Mouse (Mus musculus) embryonic facial prominence, embryonic 12.5 days (tissue): ENCODE measurements at regions not wholly inside any gene's neighbourhood (a gene's known extent, or its start where the extent isn't known, plus 50 kb on each side); places are given as distances from the start of the nearest gene placed in this dataset.
A peak's percentile ranks its signal among the peaks of the same experiment; 100 is the strongest.

ENCODE experiments used
- ATAC-seq: fragments of 200-750 bp; cut with Nextera tagmentation; 2 replicates; pipeline ENCODE4 v1.8.0; 2017; ENCODE audit not compliant: insufficient number of reproducible peaks, insufficient read depth, low FRiP score, low TSS enrichment
- H3K27ac ChIP-seq: fragments of 300-500 bp; sonication (generic); 2 replicates; pipeline ENCODE4 v1.5.1; 2016; ENCODE audit warnings: mild to moderate bottlenecking
- H3K27me3 ChIP-seq: fragments of 300-500 bp; sonication (generic); 2 replicates; pipeline ENCODE4 v1.6.1; 2016; ENCODE audit warnings: mild to moderate bottlenecking, moderate library complexity
- H3K36me3 ChIP-seq: fragments of 300-500 bp; sonication (generic); 2 replicates; pipeline ENCODE4 v1.6.1; 2016; ENCODE audit warnings: mild to moderate bottlenecking
- H3K4me1 ChIP-seq: fragments of 300-500 bp; sonication (generic); 2 replicates; pipeline ENCODE4 v1.6.1; 2016
- H3K4me2 ChIP-seq: fragments of 300-500 bp; sonication (generic); replicated peaks from 2 replicates; pipeline ENCODE4 v1.6.1; 2016; ENCODE audit warnings: mild to moderate bottlenecking, moderate library complexity
- H3K4me3 ChIP-seq: fragments of 300-500 bp; sonication (generic); 2 replicates; pipeline ENCODE4 v1.5.1; 2016; ENCODE audit warnings: mild to moderate bottlenecking
- H3K9ac ChIP-seq: fragments of 300-500 bp; sonication (generic); 2 replicates; pipeline ENCODE4 v1.6.1; 2016; ENCODE audit warnings: mild to moderate bottlenecking, moderate library complexity
- H3K9me3 ChIP-seq: fragments of 300-500 bp; sonication (generic); 2 replicates; pipeline ENCODE4 v1.6.1; 2016; ENCODE audit warnings: mild to moderate bottlenecking, moderate library complexity
- WGBS: fragments of 180-500 bp; shearing (Covaris S2); methylation state at CpG from one replicate; pipeline ENCODE4 v1.1.7; 2016; 5-methylcytosine and 5-hydroxymethylcytosine counted together

DNA sequence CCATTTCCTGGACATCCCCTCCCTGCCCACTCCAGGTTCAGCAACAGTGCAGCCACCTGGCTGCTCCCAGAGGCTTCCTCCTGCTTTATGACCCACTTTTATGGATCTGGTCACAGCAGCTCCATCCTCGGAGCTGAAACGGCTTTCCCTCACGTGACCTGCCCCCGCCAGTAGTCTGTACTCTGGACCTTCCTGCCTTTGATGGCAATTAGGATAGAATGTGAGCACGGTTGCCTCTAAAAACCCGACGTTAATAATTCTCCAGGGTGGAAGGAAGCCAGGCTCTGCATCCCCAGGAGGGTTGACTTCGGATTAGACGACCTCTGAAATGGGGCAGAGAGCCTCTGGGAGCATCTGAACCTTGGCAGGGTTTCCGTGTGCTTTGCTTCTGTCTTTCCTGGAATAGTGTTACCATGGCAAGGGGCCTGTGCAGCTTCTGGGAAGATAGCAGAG, 214.0 kb downstream of the Gadd45g start:
- H3K4me3 ChIP-seq, result no peak overlapping the region
- H3K27ac ChIP-seq, result no peak overlapping the region
- no peak for ATAC-seq
- 0 out of 2 replicates have a peak, but pooled peaks cover 2% of the 10 kb centered on the region for H3K4me1 ChIP-seq
- H3K9ac ChIP-seq, result no peak overlapping the region
- H3K27me3 ChIP-seq, result no peaks in the 10 kb centered on the region
- H3K9me3 ChIP-seq, result no peaks in the 10 kb centered on the region
- H3K4me2 ChIP-seq, result no peak overlapping the region
- WGBS, result 47% methylated on average over 10 of the region's 10 CpGs
- H3K36me3 ChIP-seq, result no peaks in the 10 kb centered on the region

DNA sequence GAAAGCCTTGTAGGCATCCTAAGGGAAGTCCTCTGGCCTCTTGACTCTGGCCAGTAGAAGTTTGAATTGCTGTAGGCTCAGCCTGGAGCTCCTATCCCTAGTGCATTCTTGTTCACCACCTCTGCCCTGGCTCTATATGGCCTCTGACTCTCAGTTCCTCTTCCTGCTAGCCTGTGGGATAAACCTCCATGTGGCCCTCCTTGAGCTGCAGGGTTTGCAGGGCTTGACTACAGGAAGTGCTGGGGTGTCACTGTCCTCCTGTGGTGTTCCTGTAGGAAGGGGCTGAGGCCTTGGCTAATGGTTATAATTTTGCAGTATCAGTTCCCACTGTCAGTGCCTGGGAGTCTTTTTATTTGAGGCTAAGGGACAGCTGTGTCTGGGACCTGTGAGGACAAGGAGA, 215.0 kb downstream of the Gadd45g start:
- no peak overlapping the region for H3K9ac ChIP-seq
- H3K9me3 ChIP-seq, result no peaks in the 10 kb centered on the region
- no peak overlapping the region for H3K4me3 ChIP-seq
- H3K4me2 ChIP-seq, result no peak overlapping the region
- H3K27ac ChIP-seq, result no peak overlapping the region
- no peaks in the 10 kb centered on the region for H3K27me3 ChIP-seq
- no peaks in the 10 kb centered on the region for H3K36me3 ChIP-seq
- 0 out of 2 replicates have a peak, but pooled peaks cover 9% of the 10 kb centered on the region for H3K4me1 ChIP-seq
- ATAC-seq, result no peak

DNA sequence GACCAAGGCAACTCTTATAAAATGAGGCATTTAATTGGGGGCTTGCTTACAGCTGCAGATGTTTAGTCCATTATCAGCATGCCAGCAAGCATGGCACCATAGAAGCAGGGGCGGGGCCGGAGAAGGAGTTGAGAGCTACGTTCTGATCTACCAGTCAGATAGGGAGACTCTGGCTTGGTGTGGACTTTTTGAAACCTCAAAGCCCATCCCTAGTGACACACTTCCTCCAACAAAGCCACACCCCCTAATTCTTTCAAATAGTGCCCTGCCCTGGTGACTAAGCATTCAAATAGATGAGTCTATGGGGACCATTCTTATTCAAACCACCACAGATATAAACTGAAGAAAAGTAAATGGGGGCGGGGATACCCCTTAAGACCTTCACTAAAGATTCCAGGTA, 215.4 kb downstream of the Gadd45g start:
- ATAC-seq, result no peak
- H3K36me3 ChIP-seq, result no peaks in the 10 kb centered on the region
- 0 out of 2 replicates have a peak, but pooled peaks cover 9% of the 10 kb centered on the region for H3K4me1 ChIP-seq
- H3K27me3 ChIP-seq, result no peaks in the 10 kb centered on the region
- no peaks in the 10 kb centered on the region for H3K9me3 ChIP-seq
- H3K27ac ChIP-seq, result no peak overlapping the region
- no peak overlapping the region for H3K4me2 ChIP-seq
- no peak overlapping the region for H3K9ac ChIP-seq
- WGBS, result 85% methylated on average over 4 of the region's 4 CpGs
- H3K4me3 ChIP-seq, result no peak overlapping the region

DNA sequence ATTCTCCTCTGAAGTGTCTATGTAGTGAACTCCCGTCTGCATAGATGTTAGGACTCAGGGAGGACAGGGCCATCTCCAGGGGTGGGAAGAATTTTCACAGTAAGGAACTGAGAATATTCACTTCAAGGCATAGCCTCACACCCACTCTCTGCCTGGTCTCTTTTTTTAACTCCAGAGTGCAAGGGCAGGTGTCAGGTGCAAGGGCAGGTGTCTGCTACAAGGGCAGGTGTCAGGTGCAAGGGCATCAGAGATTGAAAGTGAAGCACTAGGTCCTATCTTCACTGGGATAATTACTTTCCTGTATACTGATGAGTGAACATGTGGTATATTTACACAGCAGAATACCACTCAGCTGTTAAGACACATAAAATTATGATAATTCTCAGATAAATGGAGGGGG, 216.1 kb downstream of the Gadd45g start:
- no peaks in the 10 kb centered on the region for H3K36me3 ChIP-seq
- WGBS, result 93% methylated on average over 1 of the region's 1 CpGs
- no peaks in the 10 kb centered on the region for H3K9me3 ChIP-seq
- H3K27ac ChIP-seq, result no peak overlapping the region
- ATAC-seq, result no peak
- no peak overlapping the region for H3K9ac ChIP-seq
- H3K4me3 ChIP-seq, result no peak overlapping the region
- no peak overlapping the region for H3K4me2 ChIP-seq
- no peaks in the 10 kb centered on the region for H3K27me3 ChIP-seq
- H3K4me1 ChIP-seq, result 0 out of 2 replicates have a peak, but pooled peaks cover 9% of the 10 kb centered on the region

DNA sequence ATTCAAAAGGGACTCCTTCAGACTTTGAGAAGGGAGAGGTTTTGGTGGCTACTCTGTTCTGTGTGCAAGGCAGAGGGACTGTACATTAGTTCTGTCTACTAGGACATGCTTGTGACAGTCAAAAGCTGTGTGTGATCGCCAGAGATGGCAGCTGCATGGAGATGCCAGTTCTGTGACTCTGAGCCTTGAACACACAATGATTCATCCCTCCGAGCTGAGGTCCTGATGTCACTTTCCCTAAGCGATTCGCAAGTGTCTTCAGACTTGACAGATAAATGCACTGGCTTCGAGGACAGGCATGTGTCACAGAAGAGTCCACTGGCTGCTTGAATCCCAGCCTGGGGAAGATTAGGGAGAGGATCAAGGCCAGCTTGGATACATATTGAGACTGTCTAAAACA, 218.8 kb downstream of the Gadd45g start:
- Histone ChIP-seq H3K4me3 (no peak overlapping the region), H3K4me2 (no peak overlapping the region), H3K4me1 (0 out of 2 replicates have a peak, but pooled peaks cover 9% of the 10 kb centered on the region), H3K27me3 (no peaks in the 10 kb centered on the region), H3K36me3 (no peaks in the 10 kb centered on the region), H3K27ac (no peak overlapping the region), H3K9ac (no peak overlapping the region), H3K9me3 (no peaks in the 10 kb centered on the region)
- WGBS, result 86% methylated on average over 5 of the region's 5 CpGs
- ATAC-seq, result no peak

DNA sequence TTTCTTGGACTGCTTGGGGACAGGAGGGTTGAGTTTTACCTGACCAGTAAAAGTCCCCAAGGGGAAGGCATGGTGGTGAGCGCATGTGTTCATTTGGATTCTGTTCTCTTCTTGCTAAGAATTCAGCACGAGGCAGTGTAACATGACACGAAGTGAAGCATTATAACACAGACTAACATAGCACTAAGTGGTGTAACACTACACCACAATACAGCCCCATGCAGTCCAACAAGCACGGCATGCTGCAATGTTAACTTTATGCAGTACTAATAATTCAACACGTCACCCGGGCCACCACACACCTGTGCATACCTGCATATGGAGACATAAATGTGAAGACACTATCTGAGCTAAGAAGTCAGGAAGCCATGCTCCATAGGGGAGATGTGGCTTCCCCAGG, 219.2 kb downstream of the Gadd45g start:
- H3K4me2 ChIP-seq, result no peak overlapping the region
- no peaks in the 10 kb centered on the region for H3K9me3 ChIP-seq
- no peaks in the 10 kb centered on the region for H3K27me3 ChIP-seq
- H3K4me1 ChIP-seq, result 0 out of 2 replicates have a peak, but pooled peaks cover 9% of the 10 kb centered on the region
- H3K36me3 ChIP-seq, result no peaks in the 10 kb centered on the region
- H3K4me3 ChIP-seq, result no peak overlapping the region
- peak; percentile 68; the same call in 1 of the 2 replicates for ATAC-seq
- H3K27ac ChIP-seq, result no peak overlapping the region
- no peak overlapping the region for H3K9ac ChIP-seq
- WGBS, result 40% methylated on average over 6 of the region's 6 CpGs

DNA sequence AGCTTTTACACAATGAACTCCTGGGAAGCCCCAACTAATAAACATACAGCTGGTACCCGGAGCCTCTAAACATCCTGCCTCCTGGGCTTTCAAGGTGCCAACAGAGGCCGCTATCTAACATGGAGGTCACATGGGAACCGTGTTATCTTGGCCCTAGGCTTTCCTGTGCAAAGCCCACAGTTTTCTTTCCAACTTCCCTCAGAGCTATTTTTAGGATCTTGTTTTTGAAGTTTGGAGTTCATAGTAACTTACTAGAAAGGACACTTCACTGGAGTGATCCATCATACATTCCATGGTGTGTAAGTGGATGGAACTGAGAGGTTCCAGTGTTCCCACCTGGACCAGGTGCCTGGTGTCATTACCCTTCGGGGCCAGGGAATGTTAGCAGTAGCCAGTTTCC, 220.6 kb downstream of the Gadd45g start:
- no peaks in the 10 kb centered on the region for H3K9me3 ChIP-seq
- 65% methylated on average over 4 of the region's 4 CpGs for WGBS
- 0 out of 2 replicates have a peak, but pooled peaks cover 9% of the 10 kb centered on the region for H3K4me1 ChIP-seq
- no peaks in the 10 kb centered on the region for H3K27me3 ChIP-seq
- H3K4me2 ChIP-seq, result no peak overlapping the region
- no peak overlapping the region for H3K4me3 ChIP-seq
- no peaks in the 10 kb centered on the region for H3K36me3 ChIP-seq
- H3K27ac ChIP-seq, result no peak overlapping the region
- no peak overlapping the region for H3K9ac ChIP-seq
- no peak for ATAC-seq

DNA sequence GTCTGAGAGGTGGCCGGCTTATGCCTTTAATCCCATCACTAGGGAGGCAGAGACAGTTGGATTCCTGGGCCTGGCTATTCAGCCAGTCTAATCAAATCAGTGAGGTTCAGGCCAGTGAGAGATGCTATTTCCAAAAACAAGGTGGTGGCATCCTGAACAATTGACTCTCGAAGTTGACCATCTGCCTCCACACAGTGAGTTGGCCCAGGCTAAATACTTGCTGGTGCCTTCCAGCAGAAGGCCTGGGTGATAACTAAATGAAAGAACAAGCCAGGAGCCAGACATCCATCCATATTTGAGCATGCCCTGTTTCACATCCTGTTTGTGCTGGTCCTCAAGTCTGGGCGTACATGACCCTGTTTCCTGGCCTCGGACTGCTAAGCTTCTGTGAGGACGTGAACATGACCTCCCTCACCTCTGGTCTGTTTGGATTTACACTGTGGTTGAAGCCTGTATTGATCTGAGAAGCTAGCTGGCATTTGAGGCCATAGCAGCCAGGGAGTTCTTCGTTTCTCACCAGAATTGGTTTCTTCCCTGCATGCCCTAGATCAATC, 222.5 kb downstream of the Gadd45g start:
- no peak for ATAC-seq
- H3K4me1 ChIP-seq, result 0 out of 2 replicates have a peak, but pooled peaks cover 9% of the 10 kb centered on the region
- no peaks in the 10 kb centered on the region for H3K36me3 ChIP-seq
- no peak overlapping the region for H3K4me2 ChIP-seq
- no peak overlapping the region for H3K4me3 ChIP-seq
- H3K9me3 ChIP-seq, result no peaks in the 10 kb centered on the region
- WGBS, result 54% methylated on average over 6 of the region's 6 CpGs
- no peak overlapping the region for H3K9ac ChIP-seq
- H3K27me3 ChIP-seq, result no peaks in the 10 kb centered on the region
- no peak overlapping the region for H3K27ac ChIP-seq

DNA sequence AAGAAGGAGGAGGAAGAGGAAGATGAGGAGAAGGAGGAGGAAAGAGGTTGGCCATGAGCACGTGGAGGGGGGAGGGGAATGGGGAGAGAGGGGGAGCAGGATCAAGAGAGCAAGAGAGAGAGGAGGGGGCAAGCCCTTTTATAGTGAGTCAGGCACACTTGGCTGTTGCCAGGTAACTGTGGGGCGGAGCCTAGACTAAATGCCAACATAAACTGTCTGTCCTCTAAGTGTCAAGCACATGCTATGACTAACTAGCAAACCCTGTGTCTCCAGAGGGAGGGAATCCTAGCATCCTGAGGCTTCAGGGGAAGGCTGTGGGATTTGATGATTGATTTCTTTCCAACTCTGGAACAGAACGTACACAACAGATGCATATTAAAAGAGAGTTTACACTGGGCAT, 223.2 kb downstream of the Gadd45g start:
- no peak overlapping the region for H3K4me2 ChIP-seq
- no peaks in the 10 kb centered on the region for H3K9me3 ChIP-seq
- H3K27me3 ChIP-seq, result no peaks in the 10 kb centered on the region
- no peak for ATAC-seq
- WGBS, result 75% methylated on average over 3 of the region's 3 CpGs
- H3K27ac ChIP-seq, result no peak overlapping the region
- H3K4me3 ChIP-seq, result no peak overlapping the region
- H3K36me3 ChIP-seq, result no peaks in the 10 kb centered on the region
- H3K9ac ChIP-seq, result no peak overlapping the region
- H3K4me1 ChIP-seq, result 0 out of 2 replicates have a peak, but pooled peaks cover 9% of the 10 kb centered on the region

DNA sequence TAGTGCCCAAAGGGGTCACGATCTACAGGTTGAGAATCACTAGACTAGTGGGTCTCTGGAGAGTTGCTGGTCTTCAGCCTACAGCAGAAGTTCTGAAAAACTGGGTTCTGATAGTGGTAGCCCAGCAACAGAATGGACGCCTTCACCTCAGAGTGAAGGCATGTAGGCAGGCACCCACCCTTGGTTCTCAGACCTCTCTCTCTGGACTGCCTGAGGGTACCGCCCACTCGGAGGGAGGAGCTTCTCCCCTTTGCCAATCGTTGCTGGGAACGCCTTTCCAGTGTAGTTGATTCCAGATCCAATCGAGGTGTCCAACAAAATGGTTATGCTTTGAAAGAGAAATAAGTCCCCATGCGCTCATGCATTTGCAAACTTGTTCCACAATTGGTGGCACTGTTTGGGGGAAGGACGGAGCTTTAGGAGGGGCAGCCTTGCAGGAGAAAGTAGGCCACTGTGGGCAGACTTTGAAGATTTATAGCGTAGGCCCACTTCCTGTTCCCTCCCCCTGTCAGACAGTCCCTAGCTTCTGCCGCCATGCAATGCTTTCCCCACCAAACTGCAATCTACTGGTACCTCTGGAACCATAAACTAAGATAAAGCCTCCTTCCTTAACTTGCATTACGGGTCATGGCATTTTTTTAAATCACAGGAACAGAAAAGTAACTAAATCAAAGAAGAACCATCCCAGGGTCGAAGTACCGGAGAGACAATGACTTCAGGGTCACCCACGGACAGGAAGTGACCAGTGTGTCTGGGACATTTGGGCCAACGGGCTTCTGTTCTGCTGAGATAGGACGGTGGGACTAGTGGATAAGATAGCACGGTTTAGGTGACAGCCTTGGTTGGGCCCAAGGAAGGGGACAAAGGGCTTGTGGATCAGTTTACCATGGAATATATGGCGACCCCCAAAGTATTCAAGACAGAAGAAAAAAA, 224.5 kb downstream of the Gadd45g start:
- WGBS, result 87% methylated on average over 19 of the region's 19 CpGs
- Histone ChIP-seq H3K4me2 (no peak overlapping the region), H3K36me3 (no peaks in the 10 kb centered on the region), H3K9me3 (no peaks in the 10 kb centered on the region), H3K4me1 (0 out of 2 replicates have a peak, but pooled peaks cover 2% of the 10 kb centered on the region), H3K27me3 (no peaks in the 10 kb centered on the region), H3K4me3 (no peak overlapping the region), H3K9ac (no peak overlapping the region), H3K27ac (no peak overlapping the region)
- ATAC-seq, result no peak

DNA sequence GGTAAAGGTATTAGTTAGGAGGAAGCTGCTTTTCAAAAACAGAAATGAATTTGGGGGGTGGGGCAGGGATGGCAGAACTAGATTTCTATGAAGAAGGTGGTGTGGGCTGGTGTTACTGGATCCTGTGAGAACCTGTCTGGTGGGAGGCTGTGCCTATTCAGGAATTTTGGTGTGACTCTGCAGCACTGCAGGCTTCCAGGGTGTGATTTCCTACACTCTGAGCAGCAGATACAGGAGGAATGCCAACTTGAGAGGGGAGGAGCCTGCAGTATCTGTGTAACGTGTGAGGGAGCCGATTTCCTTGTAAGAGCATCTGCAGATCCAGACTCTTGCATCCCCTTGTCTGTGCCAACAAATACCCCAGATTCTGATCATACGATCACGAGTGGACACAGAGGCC, 231.1 kb downstream of the Gadd45g start:
- Histone ChIP-seq H3K36me3 (no peaks in the 10 kb centered on the region), H3K4me2 (no peak overlapping the region), H3K27me3 (no peaks in the 10 kb centered on the region), H3K9ac (no peak overlapping the region), H3K9me3 (no peaks in the 10 kb centered on the region), H3K4me3 (no peak overlapping the region), H3K4me1 (peaks cover 13% of the 10 kb centered on the region), H3K27ac (no peak overlapping the region)
- no peak for ATAC-seq
- 78% methylated on average over 4 of the region's 4 CpGs for WGBS

DNA sequence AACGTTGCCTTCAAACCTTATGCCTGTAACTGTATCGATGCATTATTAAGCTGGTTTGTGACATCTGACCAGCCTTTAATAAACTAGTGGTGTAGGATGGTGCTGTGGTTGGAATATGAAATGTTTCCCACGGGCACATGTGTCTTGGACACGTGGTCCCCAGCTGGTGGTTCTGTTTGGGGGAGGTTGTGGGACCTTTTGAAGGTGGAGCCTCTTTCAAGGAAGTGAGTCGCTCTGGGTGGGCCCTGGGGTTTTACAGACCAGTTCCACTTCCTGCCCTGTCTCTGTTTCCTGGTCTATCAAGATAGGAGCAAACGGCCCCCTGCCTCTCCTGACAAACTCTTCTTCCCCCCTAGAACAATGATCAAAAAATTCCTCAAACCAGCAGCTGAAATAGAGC, 232.1 kb downstream of the Gadd45g start:
- Histone ChIP-seq H3K4me2 (no peak overlapping the region), H3K36me3 (no peaks in the 10 kb centered on the region), H3K9ac (no peak overlapping the region), H3K4me1 (peaks cover 13% of the 10 kb centered on the region), H3K27me3 (no peaks in the 10 kb centered on the region), H3K4me3 (no peak overlapping the region), H3K9me3 (no peaks in the 10 kb centered on the region), H3K27ac (no peak overlapping the region)
- WGBS, result 67% methylated on average over 6 of the region's 6 CpGs
- no peak for ATAC-seq
